In the genomic region with DNA sequence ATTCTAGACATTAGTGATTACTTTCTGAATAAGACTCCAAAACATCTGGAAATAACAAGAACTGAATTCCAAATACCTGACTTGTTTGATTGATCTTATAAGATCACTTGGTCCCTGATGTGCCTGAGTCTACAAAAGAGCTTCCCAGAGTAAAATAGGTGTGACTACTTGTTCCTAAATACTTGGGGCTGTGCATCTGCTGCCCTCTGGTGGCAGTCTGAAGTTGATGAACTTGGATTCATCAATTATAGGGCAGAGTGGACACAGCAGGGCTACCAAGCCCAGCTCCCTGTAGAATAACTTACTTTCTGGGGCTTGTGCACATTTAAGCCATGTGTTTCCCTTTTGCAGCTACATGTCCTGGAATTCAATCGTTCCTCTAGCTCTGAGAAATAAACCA, we compare ENCODE assay signal across 9 mouse cellular contexts. TPM values are rescaled to one million over a fixed set of nuclear protein-coding genes. Genes with fewer than 3 reads are reported as not detected.
A peak's percentile ranks its signal among the peaks of the same experiment; 100 is the strongest.
DNase-seq lines count a peak whose midpoint lies in the region; ATAC-seq lines count a peak whose summit lies in the region.
"Had no signal": no experiment of that assay in that cellular context is flagged by ENCODE, and none has a peak within 500 bp of the region (broad histone marks: within the 10 kb centered on the region; RNA-seq: fewer than 3 reads in every experiment).

No protein-coding gene starts in this region.

- H3K4me1 ChIP-seq in limb, embryonic 11.5 days (ENCODE audit: control insufficient read depth, insufficient read depth, low read length), result no peaks in the 10 kb centered on the region
- H3K4me1 ChIP-seq: embryonic facial prominence, embryonic 15.5 days had no signal

- no peak overlapping the region for H3K4me3 ChIP-seq in limb, embryonic 11.5 days (ENCODE audit: low read depth, low read length)
- H3K4me3 ChIP-seq: embryonic facial prominence, embryonic 15.5 days had no signal

- no peak for ATAC-seq in limb, embryonic 11.5 days (ENCODE audit: insufficient number of reproducible peaks, low FRiP score, low TSS enrichment, low read depth)

- no peaks in the 10 kb centered on the region for H3K36me3 ChIP-seq in limb, embryonic 11.5 days (ENCODE audit: control insufficient read depth, insufficient read depth, low read length)

- no peaks in the 10 kb centered on the region for H3K27me3 ChIP-seq in limb, embryonic 11.5 days (ENCODE audit: control insufficient read depth, insufficient read depth, low read length)
- H3K27me3 ChIP-seq: embryonic facial prominence, embryonic 15.5 days had no signal

- H3K9me3 ChIP-seq in limb, embryonic 11.5 days (ENCODE audit: control insufficient read depth, low read length), result no peaks in the 10 kb centered on the region
- H3K9me3 ChIP-seq: embryonic facial prominence, embryonic 15.5 days had no signal

- H3K27ac ChIP-seq in limb, embryonic 11.5 days (replicated peaks; ENCODE audit: low read depth, low read length), result no peak overlapping the region
- H3K27ac ChIP-seq: embryonic facial prominence, embryonic 15.5 days had no signal

- no peak overlapping the region for H3K4me2 ChIP-seq in limb, embryonic 11.5 days (ENCODE audit: low read depth, severe bottlenecking)
- H3K4me2 ChIP-seq: embryonic facial prominence, embryonic 15.5 days had no signal

- no peak overlapping the region for H3K9ac ChIP-seq in limb, embryonic 11.5 days (ENCODE audit: low read length)
- H3K9ac ChIP-seq: embryonic facial prominence, embryonic 15.5 days had no signal

- whole genome bisulfite sequencing in limb, embryonic 11.5 days, result 28% methylated on average over 1 of the region's 1 CpGs

- DNase-seq in 416B (ENCODE audit: low read depth) (peak; percentile 88), ZHBTc4 (ENCODE audit: low read depth, low spot score) (peak; percentile 90)
- DNase-seq in cerebellum, postnatal 4 days (ENCODE audit: low spot score in 2 of 2), result peak; percentile 40 to 60
- DNase-seq in gastrocnemius, postnatal 10 days, result peak; percentile 69
- peak; percentile 66 to 80 for DNase-seq in kidney, adult 8-10 months
- DNase-seq in limb, embryonic 11.5 days (ENCODE audit: low spot score), result peak; percentile 78
- DNase-seq in natural killer cell, adult 2 months (ENCODE audit: low spot score in 2 of 2), result peak; percentile 19 to 47
- DNase-seq in testis, postnatal 10 days (ENCODE audit: low spot score), result peak; percentile 83

RNA-seq across cellular contexts. Expression of gene Ripk1, which starts 7.0 kb away (rescaled TPM):
- total RNA-seq in gastrocnemius, postnatal 10 days (2021), result 10 to 100 TPM in 1 of 2 experiments, 1 to 10 TPM in 1; 8.5 to 11.2 TPM
- 11.0 and 12.1 TPM in 2 replicates for polyA plus RNA-seq in limb, embryonic 11.5 days (2014; fragmentation: Nextera tagmentation; extraction: Ambion mirVana)

RNA-seq across cellular contexts. Expression of gene Serpinb6a, which starts 7.4 kb away (rescaled TPM):
- 10 to 100 TPM; 68.8 to 77.6 TPM for total RNA-seq in gastrocnemius, postnatal 10 days (2021)
- 41.8 and 43.1 TPM in 2 replicates for polyA plus RNA-seq in limb, embryonic 11.5 days (2014; fragmentation: Nextera tagmentation; extraction: Ambion mirVana)

RNA-seq across cellular contexts. Expression of gene Nqo2, which starts 30.7 kb away (rescaled TPM):
- total RNA-seq in gastrocnemius, postnatal 10 days (2021), result 10 to 100 TPM; 13.6 to 16.8 TPM
- 18.7 and 19.8 TPM in 2 replicates for polyA plus RNA-seq in limb, embryonic 11.5 days (2014; fragmentation: Nextera tagmentation; extraction: Ambion mirVana)

RNA-seq across cellular contexts. Expression of gene Bphl, which starts 42.2 kb away (rescaled TPM):
- 10 to 100 TPM; 21.3 to 26.5 TPM for total RNA-seq in gastrocnemius, postnatal 10 days (2021)
- polyA plus RNA-seq in limb, embryonic 11.5 days (2014; fragmentation: Nextera tagmentation; extraction: Ambion mirVana), result 36.1 and 41.9 TPM in 2 replicates

Comparison
In these comparisons a context has a peak if more than half of its experiments do, and no peak if none do; other contexts are left out.
1. DNase-seq: peak in every context shown above with its lines; median percentile 90 in ZHBTc4; 88 in 416B; 83 in testis, postnatal 10 days; 78 in limb, embryonic 11.5 days; 73 in kidney, adult 8-10 months; 69 in gastrocnemius, postnatal 10 days; 50 in cerebellum, postnatal 4 days; 33 in natural killer cell, adult 2 months.